Mouse (Mus musculus) embryo, embryonic 10 days (tissue): ENCODE measurements around the gene Dph2.

Source experiments
- DNase-seq: peaks from one replicate; pipeline ENCODE4 v3.0.0-alpha.2; 2015; ENCODE audit warnings: low spot score

Dph2 gene

DNA sequence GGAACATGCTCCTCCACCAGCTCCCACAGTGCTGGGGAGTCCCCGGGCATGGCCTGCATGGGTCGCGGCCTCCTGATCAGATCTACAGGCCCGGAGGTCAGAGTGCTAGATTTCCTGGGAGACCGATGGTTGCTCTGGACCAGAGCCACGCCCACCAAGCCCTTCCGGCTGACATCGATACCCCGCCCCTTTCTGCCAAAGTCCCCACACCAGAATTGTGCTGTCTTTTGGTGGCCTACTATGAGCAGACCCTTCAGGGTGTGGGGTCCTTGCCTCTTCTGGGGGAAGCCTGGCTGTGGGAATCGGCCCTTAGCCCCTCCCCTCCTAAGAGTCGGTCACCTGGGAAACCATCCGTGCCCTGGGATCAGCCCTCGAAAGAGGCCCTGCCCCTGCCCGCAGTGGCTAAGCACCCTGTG, 19.4 kb downstream of the Dph2 start, which contains the start of gene Ccdc24:
Gene Ccdc24, minus strand, starts transcription at position 87 of the 416 bp plus-strand sequence.
- DNase-seq, result peak; percentile 74

DNA sequence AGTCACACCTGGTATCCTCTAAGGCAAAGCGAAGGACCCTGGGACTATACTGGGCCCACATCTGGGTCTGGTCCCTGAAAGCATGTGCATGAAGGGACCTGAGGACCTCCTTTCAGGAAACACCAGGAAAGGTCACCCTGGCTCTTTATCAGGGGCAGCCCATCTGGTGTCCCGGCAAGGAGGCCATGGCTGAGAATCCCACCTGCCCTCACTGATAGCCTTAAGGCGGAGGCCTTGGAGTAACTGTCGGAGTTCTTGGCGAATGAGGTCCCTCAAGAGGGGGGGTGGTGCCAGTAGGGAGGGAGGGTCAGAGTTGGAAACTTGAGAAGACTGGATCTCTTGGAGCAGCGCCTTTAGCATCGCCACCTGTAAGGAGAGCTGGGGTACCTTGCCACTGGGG, 20.0 kb downstream of the Dph2 start:
- DNase-seq, result no peak

DNA sequence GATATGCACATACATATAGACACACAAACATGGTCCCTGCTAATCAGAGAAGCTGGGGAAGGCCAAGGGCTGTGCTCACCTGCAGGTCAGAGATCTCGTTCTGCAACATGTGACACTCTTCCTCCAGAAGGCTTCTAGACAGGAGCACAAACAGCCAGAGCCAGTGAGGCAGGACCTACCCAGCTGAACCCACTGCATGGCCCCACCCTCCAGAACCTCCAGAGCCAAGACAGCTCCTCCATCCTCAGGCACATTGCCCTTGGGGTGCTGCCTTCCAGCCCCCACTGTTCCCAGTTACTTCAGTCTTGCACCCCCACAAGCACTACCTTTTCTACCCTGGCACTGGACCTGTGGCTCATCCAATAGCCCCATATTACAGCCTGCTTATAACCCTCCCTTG, 21.4 kb downstream of the Dph2 start:
- no peak for DNase-seq

DNA sequence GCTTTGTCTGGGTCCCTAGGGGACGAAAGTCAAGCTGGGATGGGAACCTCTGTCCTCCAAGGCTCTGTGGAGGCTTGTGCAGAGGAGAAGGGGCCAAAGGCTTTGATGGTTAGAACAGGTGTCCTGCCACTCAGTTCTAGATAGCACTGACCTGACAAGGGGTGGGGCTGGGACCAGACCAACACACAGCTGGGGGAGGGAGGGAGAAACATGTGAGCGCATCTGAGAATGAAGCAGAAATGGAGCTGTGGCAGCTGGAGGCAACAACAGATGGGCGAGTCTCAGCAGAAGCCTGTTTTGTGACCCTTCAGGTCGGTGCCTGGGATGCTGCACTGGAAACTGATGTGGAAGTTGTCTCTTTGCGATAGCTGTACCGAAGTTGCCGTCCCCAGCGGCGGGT, 22.5 kb downstream of the Dph2 start:
- no peak for DNase-seq

DNA sequence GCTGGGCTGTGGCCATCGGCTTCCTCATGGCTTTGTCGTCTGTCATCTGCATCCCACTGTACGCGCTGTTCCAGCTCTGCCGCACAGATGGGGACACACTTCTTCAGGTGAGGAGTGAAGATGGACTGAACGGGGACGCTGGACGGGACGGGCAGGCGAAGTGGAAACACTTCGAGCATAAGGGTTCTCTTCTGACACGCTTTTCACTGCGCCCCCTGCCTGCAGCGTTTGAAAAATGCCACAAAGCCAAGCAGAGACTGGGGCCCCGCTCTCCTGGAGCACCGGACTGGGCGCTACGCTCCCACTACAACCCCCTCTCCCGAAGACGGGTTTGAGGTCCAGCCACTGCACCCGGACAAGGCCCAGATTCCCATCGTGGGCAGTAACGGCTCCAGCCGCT, 24.0 kb downstream of the Dph2 start:
- DNase-seq, result peak; percentile 83

DNA sequence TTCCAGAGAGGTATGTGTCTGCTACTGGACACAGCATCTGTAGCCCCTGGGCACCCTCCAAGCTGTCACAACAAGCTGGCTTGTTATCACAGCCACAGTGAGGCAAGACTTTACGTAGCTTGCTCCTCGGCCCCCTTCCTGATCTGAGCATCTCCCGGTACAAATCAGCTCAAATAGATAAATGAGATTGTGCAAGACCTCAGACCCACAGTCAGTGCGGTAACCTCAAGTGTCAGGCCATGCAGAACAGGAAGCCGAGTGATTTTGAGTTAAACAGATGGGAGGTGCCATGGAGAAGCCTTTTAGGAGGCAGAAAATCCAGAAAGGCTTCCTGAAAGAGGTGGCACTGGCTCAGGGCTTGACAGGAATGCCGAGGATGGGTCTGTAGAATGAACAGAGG, 24.8 kb downstream of the Dph2 start:
- DNase-seq, result no peak

DNA sequence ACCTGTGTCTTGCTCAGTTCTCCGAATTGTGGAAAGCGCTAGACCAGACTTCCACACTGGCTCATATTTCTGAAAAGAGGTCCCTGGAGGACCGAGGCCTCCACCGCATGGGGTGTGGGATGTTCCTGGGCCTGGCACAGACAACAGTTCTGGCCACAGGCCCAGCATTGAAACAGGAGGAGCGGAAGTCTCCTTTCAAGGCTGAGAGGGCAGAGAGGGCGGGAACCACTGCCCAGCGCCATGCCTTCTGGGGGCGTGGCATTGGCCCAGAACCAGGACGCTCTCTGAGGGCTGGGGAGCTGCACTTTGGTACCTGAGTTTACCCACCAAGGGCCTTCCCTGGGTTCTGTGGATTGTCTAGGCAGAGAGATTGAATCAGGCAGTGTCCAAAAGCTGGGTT, 25.7 kb downstream of the Dph2 start:
- DNase-seq, result no peak

DNA sequence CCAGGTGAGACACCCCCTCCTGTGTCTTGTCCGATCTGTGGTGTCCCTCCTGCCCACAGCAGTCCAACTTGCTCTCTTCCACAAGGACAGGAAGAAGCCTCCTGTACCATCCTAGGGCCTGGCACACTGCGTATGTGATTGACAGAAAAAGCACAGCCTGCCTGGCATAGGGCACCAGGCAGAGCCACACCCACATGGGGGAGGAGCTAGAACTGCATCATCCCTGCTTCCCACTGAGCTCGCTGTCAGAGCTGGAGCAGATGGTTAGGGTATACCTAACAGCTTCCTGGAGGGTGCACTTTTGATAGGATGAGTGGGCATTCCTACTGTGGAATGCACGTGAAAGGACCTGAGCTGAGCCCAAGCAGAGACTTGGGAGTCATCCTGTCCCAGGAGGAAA, 29.0 kb downstream of the Dph2 start:
- peak; percentile 35 for DNase-seq

DNA sequence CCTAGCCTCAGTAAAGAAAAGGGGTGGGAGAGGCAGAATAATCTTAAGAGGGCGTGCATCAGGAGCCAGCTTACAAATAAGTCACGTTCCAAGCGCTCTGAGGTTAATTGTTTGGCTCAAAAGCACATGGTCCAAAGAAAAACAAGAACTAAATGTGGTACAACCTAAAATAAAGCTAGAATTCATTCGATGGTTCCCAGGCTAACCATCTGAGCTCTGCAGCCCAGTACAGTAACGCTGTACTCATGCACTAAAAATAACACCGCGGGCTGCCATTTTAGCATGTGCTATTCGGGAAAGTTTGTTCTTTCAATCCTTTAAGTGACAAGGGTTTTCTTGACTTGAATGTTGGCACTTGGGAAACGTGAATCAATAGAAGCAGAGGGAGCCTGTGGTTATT, 31.3 kb downstream of the Dph2 start:
- no peak for DNase-seq

DNA sequence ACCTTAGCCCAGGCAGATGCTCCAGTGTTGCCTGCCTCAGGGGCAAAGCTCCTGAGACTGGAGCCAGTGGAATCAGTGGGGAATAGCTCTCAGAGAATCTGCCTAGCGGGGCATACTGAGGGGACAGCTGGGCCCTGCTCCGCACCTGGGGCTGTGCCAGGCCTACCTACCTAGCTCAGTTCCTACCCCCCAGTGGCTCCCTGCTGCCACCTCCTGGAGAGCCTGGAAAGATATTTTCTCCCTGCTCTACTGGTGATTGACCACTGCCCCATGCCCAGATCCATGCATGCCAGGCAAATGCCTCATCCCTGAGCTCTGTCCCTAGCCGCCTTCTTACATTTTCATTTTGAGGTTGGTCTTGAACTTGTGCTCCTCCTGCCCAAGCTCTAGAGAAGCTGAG, 33.0 kb downstream of the Dph2 start:
- peak; percentile 30 for DNase-seq

DNA sequence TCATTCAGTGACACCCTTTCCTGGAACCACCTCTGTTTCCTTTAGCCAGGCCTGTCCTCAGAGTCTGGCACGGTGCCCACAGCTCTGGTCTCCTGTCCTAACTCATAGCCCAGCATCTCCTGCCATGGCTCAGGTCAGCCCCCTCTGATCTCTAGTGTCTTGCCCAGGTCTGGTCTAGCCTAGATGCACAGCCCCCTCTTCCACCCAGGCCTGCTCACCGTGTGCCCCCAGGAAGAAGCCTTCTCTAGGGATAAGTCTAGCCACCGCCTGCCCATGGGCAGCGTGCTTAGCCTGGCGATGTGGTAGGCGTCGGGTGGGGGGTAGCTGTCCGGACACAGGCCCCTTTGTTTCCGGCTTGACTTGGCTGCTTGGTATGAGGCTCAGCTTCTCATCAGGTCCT, 36.7 kb downstream of the Dph2 start:
- no peak for DNase-seq

DNA sequence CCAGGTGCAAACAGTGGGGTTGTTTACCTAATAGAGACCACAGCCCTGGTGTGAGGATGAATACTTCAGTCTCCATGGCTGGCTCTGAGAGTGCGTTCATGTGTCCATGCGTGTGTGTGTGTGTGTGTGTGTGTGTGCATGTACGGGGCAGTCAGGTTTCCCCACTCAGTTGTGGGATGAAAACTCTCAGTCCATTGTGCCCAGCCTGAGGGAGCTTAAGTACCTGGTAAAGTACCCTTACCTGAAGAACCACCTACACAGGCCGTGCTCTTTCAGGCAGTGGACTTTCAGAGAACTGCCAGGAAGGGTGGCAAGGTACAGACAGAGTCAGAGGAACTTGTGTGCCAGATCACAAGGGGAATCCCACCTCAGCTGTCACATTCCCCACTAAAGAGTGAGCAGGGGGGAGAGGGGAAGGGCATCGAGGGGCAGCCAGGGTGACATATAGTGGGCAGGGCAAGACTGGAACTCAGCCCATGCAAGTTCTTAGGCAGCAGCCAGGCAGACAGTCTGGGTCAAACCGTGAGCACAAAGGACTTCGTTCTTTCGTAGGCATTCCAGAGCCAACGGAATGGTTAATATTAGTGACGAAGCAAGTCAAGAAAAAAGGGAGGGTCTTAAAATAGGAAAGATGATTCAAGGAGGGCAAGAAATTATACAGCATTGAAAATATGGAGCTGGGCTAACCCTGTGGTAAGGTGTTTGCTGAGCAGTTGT, 39.5 kb downstream of the Dph2 start:
- DNase-seq, result no peak

DNA sequence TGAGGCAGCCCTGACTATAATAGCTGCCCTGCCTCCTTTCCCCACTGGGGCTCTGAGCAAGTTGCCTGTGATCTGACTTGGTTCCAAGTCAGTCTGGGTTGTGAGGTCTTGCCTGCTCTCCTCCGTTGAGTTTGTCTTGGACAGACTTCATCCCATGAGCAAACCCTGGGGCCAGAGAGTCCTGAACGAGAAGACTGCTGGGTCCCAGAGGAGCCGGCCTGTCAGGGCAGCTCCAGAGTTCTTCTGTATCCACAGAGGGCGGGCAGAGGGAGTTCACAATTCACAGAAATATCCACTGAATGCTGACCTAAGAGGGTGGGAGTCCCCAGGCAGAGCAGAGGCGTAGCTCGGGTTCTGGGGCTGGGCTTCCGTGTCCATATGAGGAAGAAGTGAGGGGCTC, 41.0 kb downstream of the Dph2 start:
- no peak for DNase-seq

DNA sequence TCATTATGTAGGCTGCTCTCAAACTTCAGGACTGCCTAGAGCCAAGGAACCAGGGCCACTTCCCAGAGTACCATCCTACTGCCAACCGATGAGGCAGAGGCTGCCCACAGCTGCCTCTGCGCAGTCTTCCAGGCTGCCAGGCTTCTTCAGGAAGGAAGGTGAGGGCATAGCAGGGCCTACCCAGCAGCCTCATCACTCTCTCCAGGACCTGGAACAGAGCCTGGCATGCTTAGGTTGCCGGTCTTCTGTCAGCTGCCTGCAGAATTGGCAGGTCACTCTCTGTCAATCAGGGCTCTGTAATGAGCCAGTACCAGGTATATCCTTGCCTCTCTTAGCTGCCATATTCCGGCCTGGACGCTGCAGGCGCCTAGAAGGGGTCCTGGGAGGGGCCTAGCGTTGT, 41.7 kb downstream of the Dph2 start:
- no peak for DNase-seq

DNA sequence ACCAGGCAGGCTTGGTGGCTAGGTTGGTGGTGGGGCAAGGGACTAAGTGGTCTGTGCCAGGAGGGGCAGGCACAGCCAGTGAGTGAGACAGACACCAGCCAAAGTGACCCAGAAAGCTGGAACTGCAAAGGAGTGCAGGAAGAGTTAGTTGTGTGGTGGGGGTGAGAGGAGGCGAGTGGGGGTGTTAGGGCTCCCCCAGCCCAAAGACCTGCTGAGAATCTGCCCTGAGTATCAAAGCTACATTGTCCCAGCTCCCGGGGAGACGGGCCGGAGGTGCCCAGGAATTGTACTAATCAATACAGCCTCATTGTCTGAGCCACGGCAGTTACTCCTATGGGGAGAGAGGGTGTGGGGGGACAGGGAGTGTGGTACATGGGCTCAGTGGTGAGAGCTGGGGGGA, 42.3 kb downstream of the Dph2 start:
- no peak for DNase-seq

DNA sequence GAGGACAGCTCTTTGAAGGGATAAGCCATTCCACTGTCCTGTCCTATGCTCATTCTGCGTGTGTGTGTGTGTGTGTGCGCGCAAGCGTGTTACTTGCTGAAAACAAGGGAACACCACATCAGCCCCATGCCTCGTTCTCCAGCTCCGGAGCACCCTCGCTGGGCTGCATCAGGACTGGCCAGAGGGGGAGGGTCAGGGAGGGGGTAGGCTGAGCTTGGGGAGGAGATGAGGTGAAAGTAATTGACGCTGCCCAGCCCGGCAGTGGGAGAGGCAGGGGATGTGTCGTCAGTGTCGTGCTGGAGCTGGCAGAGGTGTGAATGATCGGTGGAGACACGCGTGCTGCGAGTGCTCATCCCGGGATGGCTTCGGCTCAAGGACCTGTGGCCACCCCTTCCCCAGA, 42.8 kb downstream of the Dph2 start:
- no peak for DNase-seq

DNA sequence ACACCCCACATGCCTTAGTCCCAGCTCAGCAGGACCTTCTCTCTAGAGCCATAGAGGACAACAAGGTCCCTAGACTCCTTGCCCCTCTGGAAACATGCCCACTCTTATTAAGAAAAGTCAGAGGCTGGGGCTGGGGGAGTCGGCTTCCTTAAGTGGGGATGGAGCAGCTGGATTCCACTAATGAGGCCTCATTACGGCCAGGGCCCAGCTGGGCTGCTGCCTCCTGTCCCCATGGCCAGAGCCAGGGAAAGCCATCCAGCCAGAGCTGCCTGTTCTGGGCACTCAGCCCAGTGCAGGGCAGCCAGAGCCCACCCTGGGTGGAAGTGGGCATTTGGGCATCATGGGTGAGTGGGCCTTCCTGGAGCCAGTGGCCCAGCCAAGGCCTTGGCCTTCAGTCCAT, 44.8 kb downstream of the Dph2 start:
- no peak for DNase-seq

DNA sequence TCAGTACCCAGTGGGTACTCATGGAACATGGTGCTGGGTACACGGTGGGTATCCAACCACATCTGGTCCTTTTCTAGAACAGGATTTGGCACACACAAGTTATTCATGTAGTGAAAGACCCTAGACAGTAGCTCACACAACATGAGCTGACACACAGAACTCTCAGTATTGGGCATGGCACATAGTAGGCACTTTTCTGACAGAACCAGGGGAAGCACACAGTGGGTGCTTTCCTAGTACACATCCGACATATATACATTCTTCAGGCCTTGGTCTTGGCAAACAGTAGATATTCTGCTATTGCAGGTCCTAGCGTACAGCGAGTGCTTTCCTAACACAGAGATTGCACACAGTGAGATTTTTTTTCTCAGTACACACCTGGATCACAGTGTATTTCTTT, 45.6 kb downstream of the Dph2 start:
- no peak for DNase-seq

DNA sequence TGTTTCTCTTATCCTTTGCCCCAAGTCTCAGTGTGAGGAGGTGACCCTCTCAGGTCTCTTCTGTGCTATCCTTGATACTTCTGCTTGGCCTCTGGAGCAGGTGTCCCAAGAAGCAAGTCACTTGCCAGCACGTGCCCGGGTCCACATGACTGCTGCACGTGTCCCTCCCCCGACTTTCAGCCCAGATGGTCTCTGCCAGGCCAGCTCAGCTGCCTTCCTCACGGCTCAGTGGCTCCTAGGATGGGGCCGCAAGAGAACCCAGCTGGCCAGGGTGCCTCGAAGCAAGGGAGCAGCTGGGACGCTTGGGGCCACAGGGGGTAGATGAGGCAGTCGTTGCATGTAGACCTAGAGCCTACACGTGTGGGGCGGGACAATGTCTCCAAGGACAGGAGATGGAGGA, 46.5 kb downstream of the Dph2 start:
- no peak for DNase-seq

DNA sequence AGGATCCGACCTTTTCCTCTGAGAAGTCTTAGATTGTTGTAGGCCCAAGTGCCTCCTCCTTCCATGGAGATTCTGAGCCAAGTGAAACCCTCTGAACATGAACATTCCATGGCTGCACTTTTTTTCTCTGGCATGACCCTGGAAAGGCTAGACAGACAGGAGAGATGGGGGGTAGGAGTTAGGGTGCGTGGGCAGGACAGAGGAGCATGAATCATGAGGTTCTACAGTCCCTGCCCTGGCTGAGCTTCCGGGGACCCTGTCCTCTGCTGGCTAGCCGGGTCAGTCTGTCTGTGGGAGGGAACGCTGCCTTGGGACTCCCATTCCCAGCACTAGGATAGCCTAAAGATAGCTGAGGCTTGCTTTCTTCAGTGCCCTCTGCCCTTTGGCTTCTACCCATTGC, 47.4 kb downstream of the Dph2 start:
- no peak for DNase-seq

DNA sequence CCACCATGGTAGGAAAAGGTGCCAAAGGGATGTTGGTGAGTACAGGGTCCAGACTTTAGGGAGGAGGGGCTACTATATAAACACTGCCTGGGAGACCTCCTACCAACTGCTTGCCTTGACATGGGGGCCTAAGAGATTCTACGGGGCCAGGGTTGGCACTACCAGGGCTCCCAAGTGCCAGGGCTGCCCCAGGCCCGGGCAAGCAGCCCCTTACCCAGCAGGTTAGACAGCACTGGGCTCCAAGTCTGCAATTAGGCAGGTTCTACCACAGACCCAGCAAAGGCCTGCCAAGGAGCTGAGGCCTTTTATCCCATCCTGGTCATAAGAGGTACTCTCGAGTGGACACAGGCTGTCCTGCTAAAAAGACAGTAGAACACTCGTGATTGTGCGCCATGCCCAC, 48.7 kb downstream of the Dph2 start:
- no peak for DNase-seq

DNA sequence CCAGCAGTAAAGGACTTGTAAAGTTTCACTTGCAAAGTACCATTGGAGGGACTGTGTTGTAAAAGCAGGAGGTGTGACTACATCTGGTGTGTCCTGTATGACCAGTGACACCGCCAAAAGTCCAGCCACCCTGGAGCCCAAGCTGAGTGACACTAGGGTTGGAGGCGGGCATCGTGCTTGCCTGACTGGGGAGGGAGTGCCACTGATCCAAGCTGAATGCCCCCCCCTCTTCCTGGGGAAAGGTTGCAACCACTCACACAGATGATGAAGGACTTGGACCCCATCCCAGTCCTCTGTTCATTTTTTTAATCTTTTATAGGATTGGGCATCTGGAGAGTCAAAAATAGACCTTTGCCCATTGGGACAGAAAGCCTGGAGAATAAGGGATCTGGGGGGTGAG, 50.3 kb downstream of the Dph2 start:
- DNase-seq, result no peak

DNA sequence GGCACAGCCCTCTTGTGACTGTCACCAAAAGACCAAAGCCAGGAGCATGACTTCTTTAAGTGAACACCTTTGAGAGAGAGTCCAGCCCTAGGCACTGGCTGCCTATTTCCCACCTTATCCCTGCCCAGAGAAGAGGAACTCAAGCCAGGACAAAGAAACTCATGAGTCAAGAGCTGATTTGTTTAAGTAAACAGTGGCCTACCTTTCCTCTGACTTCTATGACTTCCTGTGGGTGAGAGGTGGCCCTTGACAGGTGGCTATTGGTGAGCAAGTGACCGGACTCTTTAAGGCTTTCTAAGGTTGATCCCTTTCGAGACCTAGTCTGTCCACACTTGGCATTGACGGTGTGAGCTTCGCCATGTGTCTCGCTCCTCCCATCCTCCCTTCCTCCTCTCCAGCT, 51.0 kb downstream of the Dph2 start:
- no peak for DNase-seq

DNA sequence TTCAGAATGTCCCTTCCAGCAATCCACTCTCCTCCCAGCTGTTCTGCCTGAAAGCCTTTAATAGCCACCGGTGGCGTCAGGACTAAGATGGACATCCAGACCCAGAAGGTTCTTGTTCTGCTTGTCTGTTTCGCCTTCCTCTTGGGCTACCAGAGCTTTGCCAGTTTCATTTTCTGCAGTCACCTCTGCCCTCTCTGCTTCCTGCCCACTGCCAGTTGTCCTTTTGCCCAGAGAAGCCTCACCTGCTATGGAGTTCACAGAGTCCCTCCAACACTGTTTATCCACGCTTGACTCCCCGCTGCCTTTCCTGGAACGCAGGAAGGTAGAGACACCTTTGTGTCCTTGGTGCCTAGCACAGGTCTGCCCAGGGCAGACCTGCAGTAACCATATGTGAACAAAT, 52.5 kb downstream of the Dph2 start:
- no peak for DNase-seq
